Mouse (Mus musculus) erythroblast, embryonic 14.5 days (primary cell): ENCODE data around the gene Hoxa7.

Experiments
- GATA1 ChIP-seq: IDR thresholded peaks from 2 replicates; pipeline ENCODE4 v1.6.1; 2012; ENCODE audit warnings: low read length, inconsistent platforms, mixed read lengths
- TAL1 ChIP-seq: IDR thresholded peaks from 3 replicates; pipeline ENCODE4 v1.6.1; 2012; ENCODE audit warnings: low read length, inconsistent platforms, mixed read lengths

DNA sequence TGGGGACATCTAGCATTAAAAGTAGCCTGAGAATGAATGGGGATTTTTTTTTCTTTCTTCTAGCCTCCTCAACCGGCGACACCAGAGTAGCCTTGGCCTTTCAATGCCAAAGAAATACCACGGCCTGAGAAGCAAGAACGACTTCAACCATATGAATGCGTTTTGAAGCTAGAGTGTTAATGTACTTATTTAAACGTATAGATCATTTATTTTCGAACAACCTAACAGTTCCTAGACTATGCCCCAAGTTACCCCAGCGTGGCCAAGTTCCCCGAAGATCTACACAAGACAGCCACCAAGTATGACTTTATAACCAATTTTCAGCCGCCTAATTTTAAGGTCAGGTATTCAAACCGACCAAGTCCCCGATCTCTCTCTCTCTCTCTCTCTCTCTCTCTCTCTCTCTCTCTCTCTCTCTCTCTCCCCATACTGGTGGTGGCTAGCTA, 766 bp downstream of the Hoxa7 start:
- no peak for TF ChIP-seq GATA1
- no peak for TF ChIP-seq TAL1
